Mouse (Mus musculus) C2C12 (cell line): ENCODE data around the gene Ptbp1.

Experiments used
- CEBPB ChIP-seq: IDR thresholded peaks from one replicate; pipeline ENCODE4 v1.6.1; 2011; ENCODE audit warnings: low read depth, mild to moderate bottlenecking, control low read depth, moderate library complexity
- CTCF ChIP-seq: IDR thresholded peaks from one replicate; pipeline ENCODE4 v1.5.1; 2011; ENCODE audit not compliant: control insufficient read depth, insufficient read depth, insufficient read length
- MAX ChIP-seq: IDR thresholded peaks from one replicate; pipeline ENCODE4 v1.6.1; 2011; ENCODE audit warnings: mild to moderate bottlenecking, control low read depth
- MYOD1 ChIP-seq: IDR thresholded peaks from one replicate; pipeline ENCODE4 v1.6.1; 2011; ENCODE audit warnings: low read depth; ENCODE audit not compliant: control insufficient read depth, insufficient read length
- MYOG ChIP-seq: IDR thresholded peaks from one replicate; pipeline ENCODE4 v1.6.1; 2011; ENCODE audit not compliant: control insufficient read depth, insufficient read length; ENCODE audit errors: extremely low read depth

- no peak for TF ChIP-seq MYOG
- no peak for TF ChIP-seq CTCF
- no peak for TF ChIP-seq CEBPB
- no peak for TF ChIP-seq MYOD1
- TF ChIP-seq MAX, result no peak
Observed at GRCm38 (mm10) chr10:79860079-79860911, 6.1 kb downstream of the Ptbp1 start.
